Mouse (Mus musculus) hematopoietic stem cell, adult 5-6 weeks (primary cell): ENCODE data around the gene Cdh4. TPM values are rescaled to one million over a fixed set of nuclear protein-coding genes. Genes with fewer than 3 reads are reported as not detected.

ENCODE experiments used
- ATAC-seq, 2 experiments: fragments of 125-278 bp in 1 of 2; replicated peaks in 1 of 2; 2 replicates each; pipeline ENCODE4 v1.8.0; 2016 to 2017; ENCODE audit warnings: inconsistent platforms in 2 of 2, mild to moderate bottlenecking in 2 of 2, moderate number of reproducible peaks in 2 of 2, low read depth in 1 of 2, moderate TSS enrichment in 1 of 2; ENCODE audit not compliant: low FRiP score in 2 of 2, poor library complexity in 2 of 2, severe bottlenecking in 2 of 2, insufficient read depth in 1 of 2, low TSS enrichment in 1 of 2
- total RNA-seq: library from RNA; stranded (forward); fragments of 172-1452, 232-1000 nt; gene quantifications from 2 replicates; pipeline ENCODE4 v1.2.3, GENCODE M21; 2017

Cdh4 gene
- total RNA-seq = not detected in 2 replicates

- peak; percentile 40 to 51 for ATAC-seq
These were observed at the start of gene Cdh4 for GRCm38 (mm10) chr2:179442191-179442540. TSS of gene Cdh4 (plus strand) at chr2:179442431.

- no peak for ATAC-seq
These were observed 46.8 kb upstream of the Cdh4 start for GRCm38 (mm10) chr2:179395442-179395841.

- ATAC-seq = no peak
These were observed 42.5 kb upstream of the Cdh4 start for GRCm38 (mm10) chr2:179399645-179400249.

GRCm38 (mm10) chr2:179410866-179411561 lies 31.2 kb upstream of the Cdh4 start:
- ATAC-seq = no peak

- ATAC-seq = no peak
These were observed 29.3 kb upstream of the Cdh4 start for GRCm38 (mm10) chr2:179412966-179413365.

- ATAC-seq = no peak
These were observed 28.0 kb upstream of the Cdh4 start for GRCm38 (mm10) chr2:179414253-179414652.

- no peak for ATAC-seq
These were observed 27.5 kb upstream of the Cdh4 start for GRCm38 (mm10) chr2:179414704-179415103.

GRCm38 (mm10) chr2:179415892-179416403 lies 26.3 kb upstream of the Cdh4 start:
- ATAC-seq = no peak

GRCm38 (mm10) chr2:179416587-179417227 lies 25.5 kb upstream of the Cdh4 start:
- no peak for ATAC-seq

DNA sequence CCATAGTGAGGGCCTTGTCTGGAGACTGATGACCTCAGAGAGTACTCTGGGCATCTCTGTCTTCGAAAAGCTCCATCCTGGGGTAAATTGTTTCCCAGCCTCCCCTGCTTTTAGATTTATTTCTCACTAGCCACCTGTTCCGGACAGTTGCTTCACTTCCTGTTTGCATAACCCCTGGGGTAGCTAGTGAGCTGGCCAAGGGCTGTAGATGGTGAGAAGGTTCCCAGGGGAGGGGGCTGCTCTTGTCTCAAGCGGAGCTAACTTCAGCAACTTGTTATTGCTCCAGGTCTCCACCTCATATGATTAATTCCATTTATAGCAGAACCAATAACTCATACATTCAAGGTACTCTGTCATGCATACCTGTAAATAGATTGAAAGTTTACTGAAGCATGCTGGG lies 16.6 kb upstream of the Cdh4 start:
- ATAC-seq = no peak

DNA sequence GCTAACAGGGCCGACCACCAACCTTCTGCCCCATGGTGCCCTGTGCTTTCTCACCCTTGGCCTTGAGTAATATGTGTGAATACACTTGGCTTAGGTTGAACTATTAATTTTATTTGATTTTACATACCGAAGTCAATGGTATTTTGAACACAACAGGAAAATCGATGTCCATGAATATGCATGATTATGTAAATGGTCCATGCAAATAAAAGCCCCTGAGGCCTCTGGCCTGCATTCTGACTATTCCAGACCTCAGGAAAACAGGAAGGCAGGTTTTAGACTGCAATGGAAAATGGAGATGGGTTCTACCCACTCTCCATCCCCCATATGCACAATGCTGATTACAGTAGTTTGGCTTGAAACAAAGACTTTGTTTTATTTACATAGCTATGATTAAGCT lies 13.3 kb upstream of the Cdh4 start:
- no peak for ATAC-seq

DNA sequence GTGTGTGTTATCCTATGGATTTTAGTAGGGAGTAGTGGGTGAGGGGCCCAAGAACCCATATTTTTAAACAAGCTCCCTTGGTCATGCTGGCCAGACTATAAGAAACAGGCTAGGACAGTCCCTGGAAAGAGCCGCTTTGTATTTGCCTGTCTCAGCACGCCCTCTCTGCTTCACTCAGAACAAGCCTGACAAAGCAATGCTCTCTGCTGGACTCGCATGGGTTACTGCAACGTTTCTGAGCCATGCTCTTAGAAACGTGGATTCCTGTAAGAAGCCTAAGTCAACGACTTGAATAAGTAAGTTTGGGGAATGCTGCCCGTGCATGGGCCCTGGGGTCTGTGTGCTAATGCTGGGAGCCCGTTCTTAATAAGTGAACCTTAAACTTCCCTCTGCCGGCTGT lies 2.1 kb upstream of the Cdh4 start:
- ATAC-seq = no peak

- ATAC-seq = no peak
These were observed 1.1 kb upstream of the Cdh4 start for GRCm38 (mm10) chr2:179441086-179441485.

DNA sequence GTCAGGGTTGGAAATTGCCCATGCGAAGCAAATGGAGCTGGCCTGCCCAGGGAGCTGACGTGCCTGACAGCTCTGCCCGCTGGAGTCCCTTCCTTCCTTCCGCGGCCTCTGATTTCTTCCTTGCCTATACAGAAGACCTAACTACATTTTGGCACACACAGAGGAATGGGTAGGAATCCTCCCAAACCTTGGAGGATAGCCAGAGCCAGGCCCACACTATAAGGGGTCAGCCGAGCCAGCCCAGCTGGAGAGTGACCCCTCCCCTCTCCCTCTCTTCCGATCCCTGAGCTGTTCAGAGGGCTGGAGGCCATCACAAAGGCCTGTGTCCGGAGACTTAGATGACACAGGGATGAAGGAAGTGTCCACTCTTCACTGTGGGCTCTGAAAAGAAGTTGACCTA lies 514 bp upstream of the Cdh4 start:
- no peak for ATAC-seq

GRCm38 (mm10) chr2:179442541-179443225 lies 452 bp downstream of the Cdh4 start:
- peak in 1 of 2 experiments; percentile 37; a peak in 1 of 4 replicates for ATAC-seq

DNA sequence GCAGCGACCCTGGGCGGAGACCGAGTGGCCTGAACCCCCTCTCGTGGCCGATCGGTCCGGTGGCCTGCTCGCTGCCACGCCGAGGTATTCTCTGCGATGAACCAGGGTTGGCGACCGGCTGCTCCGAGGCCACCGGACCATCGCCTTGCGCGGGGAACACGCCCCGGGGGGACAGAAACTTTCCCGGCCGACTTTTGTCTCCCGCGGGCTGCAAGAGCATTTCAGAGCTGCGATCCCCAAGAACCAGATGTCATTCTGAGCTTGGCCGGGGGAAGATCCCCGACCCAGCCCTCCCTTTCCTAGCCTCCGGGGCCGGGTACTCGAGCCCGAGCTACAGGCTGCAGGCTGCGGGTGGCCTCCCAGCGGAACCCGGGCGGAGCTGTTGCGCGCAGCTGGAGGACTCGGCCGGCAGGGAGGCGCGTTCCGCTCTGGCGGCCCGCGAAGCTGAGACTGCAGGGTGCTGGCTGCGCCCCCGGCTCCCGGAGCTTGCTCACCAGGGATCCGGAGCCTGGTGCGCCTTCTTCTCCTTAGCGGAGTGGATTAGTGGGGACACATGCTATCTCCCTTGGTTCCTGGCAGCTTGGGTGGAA lies 1.1 kb downstream of the Cdh4 start:
- ATAC-seq = no peak

- no peak for ATAC-seq
These were observed 1.7 kb downstream of the Cdh4 start for GRCm38 (mm10) chr2:179443959-179444358.

- ATAC-seq = no peak
These were observed 6.0 kb downstream of the Cdh4 start for GRCm38 (mm10) chr2:179448256-179448655.
